Mouse (Mus musculus) CH12.LX (cell line): ENCODE measurements around the gene P4ha2. TPM values are rescaled to one million over a fixed set of nuclear protein-coding genes. Genes with fewer than 3 reads are reported as not detected.

Experiments used
- DNase-seq: peaks from one replicate; pipeline ENCODE4 v3.0.0-alpha.2; 2013; ENCODE audit errors: extremely low read depth
- H3K27ac ChIP-seq: 2 replicates; pipeline ENCODE4 v1.5.1; 2012; ENCODE audit warnings: low read depth, mild to moderate bottlenecking, control low read depth, moderate library complexity; ENCODE audit not compliant: insufficient read depth
- H3K27me3 ChIP-seq: replicated peaks from 2 replicates; pipeline ENCODE3; 2012; ENCODE audit warnings: inconsistent platforms
- H3K36me3 ChIP-seq, 2 experiments: replicated peaks in 1 of 2; 2 replicates each; pipeline versions ENCODE3 to v1.6.1; 2012; ENCODE audit warnings: inconsistent platforms in 1 of 2, low read length in 1 of 2, mild to moderate bottlenecking in 1 of 2, mixed read lengths in 1 of 2, moderate library complexity in 1 of 2; ENCODE audit not compliant: control insufficient read depth in 1 of 2, insufficient read depth in 1 of 2
- H3K4me1 ChIP-seq, 2 experiments: 2 replicates each; pipeline ENCODE4 v1.6.1; 2012; ENCODE audit warnings: inconsistent platforms in 1 of 2, moderate library complexity in 1 of 2; ENCODE audit not compliant: insufficient read depth in 2 of 2, control insufficient read depth in 1 of 2
- H3K4me2 ChIP-seq: 2 replicates; pipeline ENCODE4 v1.6.1; 2012; ENCODE audit warnings: low read depth, mild to moderate bottlenecking, control low read depth; ENCODE audit not compliant: poor library complexity, insufficient read depth, severe bottlenecking
- H3K4me3 ChIP-seq, 3 experiments: fragments of 150-350 bp in 1 of 3; sonication (generic) in 1 of 3; replicated peaks in 1 of 3; 2 replicates each; pipeline versions ENCODE3 to v1.5.1; 2011 to 2012; ENCODE audit warnings: low read depth in 2 of 3, low read length in 2 of 3, mild to moderate bottlenecking in 2 of 3, moderate library complexity in 2 of 3, control low read depth in 1 of 3, improper control_type of control experiment in 1 of 3, inconsistent platforms in 1 of 3, mixed read lengths in 1 of 3; ENCODE audit not compliant: poor library complexity in 1 of 3
- H3K79me2 ChIP-seq: replicated peaks from 2 replicates; pipeline ENCODE4 v1.6.1; 2012; ENCODE audit warnings: mild to moderate bottlenecking, moderate library complexity; ENCODE audit not compliant: control insufficient read depth, poor library complexity, insufficient read depth, severe bottlenecking; ENCODE audit errors: extremely low read depth
- H3K9ac ChIP-seq: 2 replicates; pipeline ENCODE4 v1.6.1; 2012; ENCODE audit warnings: low read depth, mild to moderate bottlenecking, control low read depth, moderate library complexity; ENCODE audit not compliant: insufficient read depth
- H3K9me3 ChIP-seq: replicated peaks from 2 replicates; pipeline ENCODE3; 2012; ENCODE audit warnings: low read length, inconsistent platforms, mixed read lengths
- BHLHE40 ChIP-seq: IDR thresholded peaks from 2 replicates; pipeline ENCODE4 v1.6.1; 2011; ENCODE audit warnings: mild to moderate bottlenecking, low read depth, low read length, improper control_type of control experiment
- CHD1 ChIP-seq: IDR thresholded peaks from 2 replicates; pipeline ENCODE4 v1.6.1; 2012; ENCODE audit warnings: low read depth, low read length, improper control_type of control experiment, inconsistent platforms
- CHD2 ChIP-seq: IDR thresholded peaks from 2 replicates; pipeline ENCODE4 v1.6.1; 2011; ENCODE audit warnings: low read length, improper control_type of control experiment
- CTCF ChIP-seq, 2 experiments: IDR thresholded peaks in 1 of 2; conservative IDR thresholded peaks in 1 of 2; 2 replicates each; pipeline ENCODE4 v1.5.1; 2011 to 2012; ENCODE audit warnings: low read depth in 2 of 2, low read length in 2 of 2, improper control_type of control experiment in 1 of 2, inconsistent platforms in 1 of 2, mild to moderate bottlenecking in 1 of 2, moderate library complexity in 1 of 2
- ELF1 ChIP-seq: IDR thresholded peaks from 2 replicates; pipeline ENCODE4 v1.6.1; 2014; ENCODE audit warnings: low read depth, mild to moderate bottlenecking, inconsistent platforms, low read length, improper control_type of control experiment
- EP300 ChIP-seq: IDR thresholded peaks from 2 replicates; pipeline ENCODE4 v1.6.1; 2011; ENCODE audit warnings: low read length, improper control_type of control experiment
- ETS1 ChIP-seq: conservative IDR thresholded peaks from 2 replicates; pipeline ENCODE4 v1.6.1; 2012; ENCODE audit warnings: low read depth, mild to moderate bottlenecking, inconsistent platforms, low read length, improper control_type of control experiment, moderate library complexity
- GABPA ChIP-seq: IDR thresholded peaks from 2 replicates; pipeline ENCODE4 v1.6.1; 2012; ENCODE audit warnings: low read depth, low read length, improper control_type of control experiment, inconsistent platforms; ENCODE audit not compliant: insufficient replicate concordance
- HCFC1 ChIP-seq: IDR thresholded peaks from 2 replicates; pipeline ENCODE4 v1.6.1; 2012; ENCODE audit warnings: low read depth, mild to moderate bottlenecking, inconsistent platforms, low read length, improper control_type of control experiment
- IRF4 ChIP-seq: IDR thresholded peaks from 2 replicates; pipeline ENCODE4 v1.6.1; 2014; ENCODE audit warnings: low read depth, mild to moderate bottlenecking, inconsistent platforms, low read length, improper control_type of control experiment
- JUN ChIP-seq: IDR thresholded peaks from 2 replicates; pipeline ENCODE4 v1.6.1; 2011; ENCODE audit warnings: low read depth, mild to moderate bottlenecking, low read length, improper control_type of control experiment, moderate library complexity; ENCODE audit not compliant: insufficient read depth
- JUND ChIP-seq: conservative IDR thresholded peaks from 2 replicates; pipeline ENCODE4 v1.6.1; 2011; ENCODE audit warnings: low read depth, low read length, improper control_type of control experiment
- KAT2A ChIP-seq: IDR thresholded peaks from 2 replicates; pipeline ENCODE4 v1.6.1; 2012; ENCODE audit warnings: low read length, improper control_type of control experiment, inconsistent platforms; ENCODE audit not compliant: insufficient replicate concordance
- MAFK ChIP-seq: IDR thresholded peaks from 2 replicates; pipeline ENCODE4 v1.6.1; 2011; ENCODE audit warnings: low read length, improper control_type of control experiment; ENCODE audit not compliant: insufficient replicate concordance
- MAZ ChIP-seq: IDR thresholded peaks from 2 replicates; pipeline ENCODE4 v1.6.1; 2012; ENCODE audit warnings: low read depth, mild to moderate bottlenecking, inconsistent platforms, low read length, improper control_type of control experiment, moderate library complexity
- MEF2A ChIP-seq: IDR thresholded peaks from 2 replicates; pipeline ENCODE4 v1.6.1; 2014; ENCODE audit warnings: low read depth, mild to moderate bottlenecking, inconsistent platforms, low read length, improper control_type of control experiment, borderline replicate concordance
- MXI1 ChIP-seq: IDR thresholded peaks from 2 replicates; pipeline ENCODE4 v1.6.1; 2011; ENCODE audit warnings: mild to moderate bottlenecking, low read depth, low read length, improper control_type of control experiment
- MYC ChIP-seq: IDR thresholded peaks from 2 replicates; pipeline ENCODE4 v1.6.1; 2011; ENCODE audit warnings: low read depth, mild to moderate bottlenecking, improper control_type of control experiment, low read length
- NELFE ChIP-seq: IDR thresholded peaks from 2 replicates; pipeline ENCODE4 v1.6.1; 2011; ENCODE audit warnings: low read depth, low read length, improper control_type of control experiment
- NRF1 ChIP-seq: IDR thresholded peaks from 2 replicates; pipeline ENCODE4 v1.6.1; 2014; ENCODE audit warnings: low read depth, mild to moderate bottlenecking, inconsistent platforms, low read length, improper control_type of control experiment, moderate library complexity
- PAX5 ChIP-seq: IDR thresholded peaks from 2 replicates; pipeline ENCODE4 v1.6.1; 2012; ENCODE audit warnings: low read length, inconsistent platforms, mixed read lengths
- POLR2A ChIP-seq: IDR thresholded peaks from 2 replicates; pipeline ENCODE4 v1.6.1; 2011; ENCODE audit warnings: low read depth, mild to moderate bottlenecking, improper control_type of control experiment, low read length
- POLR2AphosphoS2 ChIP-seq: IDR thresholded peaks from 2 replicates; pipeline ENCODE4 v1.6.1; 2011; ENCODE audit warnings: low read depth, low read length, improper control_type of control experiment
- RCOR1 ChIP-seq: conservative IDR thresholded peaks from 2 replicates; pipeline ENCODE4 v1.6.1; 2012; ENCODE audit warnings: low read depth, mild to moderate bottlenecking, inconsistent platforms, low read length, improper control_type of control experiment
- SIN3A ChIP-seq: IDR thresholded peaks from 2 replicates; pipeline ENCODE4 v1.6.1; 2012; ENCODE audit warnings: low read length, improper control_type of control experiment, inconsistent platforms
- SMC3 ChIP-seq: IDR thresholded peaks from 2 replicates; pipeline ENCODE4 v1.6.1; 2011; ENCODE audit warnings: low read depth, low read length, improper control_type of control experiment
- TBP ChIP-seq: conservative IDR thresholded peaks from 2 replicates; pipeline ENCODE4 v1.6.1; 2011; ENCODE audit warnings: low read depth, low read length, improper control_type of control experiment
- TCF12 ChIP-seq: IDR thresholded peaks from 2 replicates; pipeline ENCODE4 v1.6.1; 2014; ENCODE audit warnings: low read depth, mild to moderate bottlenecking, inconsistent platforms, low read length, improper control_type of control experiment
- UBTF ChIP-seq: IDR thresholded peaks from 2 replicates; pipeline ENCODE4 v1.6.1; 2012; ENCODE audit warnings: low read depth, mild to moderate bottlenecking, inconsistent platforms, low read length, improper control_type of control experiment, moderate library complexity
- USF2 ChIP-seq: conservative IDR thresholded peaks from 2 replicates; pipeline ENCODE4 v1.6.1; 2011; ENCODE audit warnings: low read depth, low read length, improper control_type of control experiment
- ZC3H11A ChIP-seq: IDR thresholded peaks from 2 replicates; pipeline ENCODE4 v1.6.1; 2012; ENCODE audit warnings: low read depth, mild to moderate bottlenecking, inconsistent platforms, low read length, improper control_type of control experiment
- ZKSCAN1 ChIP-seq: IDR thresholded peaks from 2 replicates; pipeline ENCODE4 v1.6.1; 2012; ENCODE audit warnings: low read depth, inconsistent platforms, low read length, improper control_type of control experiment, borderline replicate concordance
- ZMIZ1 ChIP-seq: IDR thresholded peaks from 2 replicates; pipeline ENCODE4 v1.6.1; 2012; ENCODE audit warnings: low read depth, mild to moderate bottlenecking, inconsistent platforms, low read length, improper control_type of control experiment
- ZNF384 ChIP-seq: IDR thresholded peaks from 2 replicates; pipeline ENCODE4 v1.6.1; 2012; ENCODE audit warnings: low read depth, low read length, improper control_type of control experiment, inconsistent platforms
- dilution Hi-C: fragments of 300-500 bp; cut with MboI; formaldehyde crosslinking; loops from 2 replicates; pipeline ENCODE4 v1.14.3; 2020; ENCODE audit warnings: low sequenced_read_pairs; ENCODE audit not compliant: extremely low pct_unique_long_range_greater_than_20kb, extremely low pct_ligation_motif_present
- in situ Hi-C: fragments of 300-500 bp; cut with MboI; formaldehyde crosslinking; loops from 3 replicates; pipeline ENCODE4 v1.14.3; 2019; ENCODE audit warnings: low sequenced_read_pairs, low pct_ligation_motif_present, low pct_unique_long_range_greater_than_20kb, mixed read lengths
- polyA plus RNA-seq: library from polyadenylated mRNA; unstranded; fragments of >175 nt; gene quantifications from 2 replicates; pipeline ENCODE4 v1.2.1, GENCODE M21; 2012; ENCODE audit warnings: low read depth; ENCODE audit not compliant: insufficient read length
- total RNA-seq, 2 experiments: library from RNA; depleted of rRNA; stranded (reverse); fragments of 300-350 nt in 1 of 2; fragments of >200 nt in 1 of 2; gene quantifications; 2 replicates each; pipeline ENCODE4 v1.2.3; 2012 to 2014

Gene P4ha2
- total and polyA plus RNA-seq, 3 experiments = 3.6 to 10.0 (median 7.9) TPM

- peak; percentile 38; the same call in 1 of the 2 replicates for TF ChIP-seq MAZ
- TF ChIP-seq RCOR1 = no peak; the same call in none of the 2 replicates
- TF ChIP-seq SMC3 = peak; percentile 51
- TF ChIP-seq PAX5 = no peak
- TF ChIP-seq ZNF384 = no peak
- TF ChIP-seq MYC = peak; percentile 78
- TF ChIP-seq IRF4 = peak; percentile 93
- TF ChIP-seq EP300 = peak; percentile 94
- no peak for TF ChIP-seq POLR2AphosphoS2
- TF ChIP-seq UBTF = no peak
- TF ChIP-seq USF2 = no peak
- TF ChIP-seq NELFE = no peak
- TF ChIP-seq ZKSCAN1 = no peak
- no peak for TF ChIP-seq NRF1
Observed at GRCm38 (mm10) chr11:54145990-54146389, 46.1 kb downstream of the P4ha2 start (continued).

- peaks cover 36 to 66% of the 10 kb centered on the region in 2 experiments for H3K4me1 ChIP-seq
- no peaks in the 10 kb centered on the region for H3K79me2 ChIP-seq
- peaks cover 10% of the 10 kb centered on the region for H3K9me3 ChIP-seq
- dilution Hi-C loops = no loop called here
- no peak overlapping the region for H3K4me3 ChIP-seq
- H3K27me3 ChIP-seq = no peaks in the 10 kb centered on the region
- peak overlapping the region; percentile 6 for H3K4me2 ChIP-seq
- peak overlapping the region; percentile 91 for H3K27ac ChIP-seq
- in situ Hi-C loops = loop anchor here (5.0 kb wide), 2 partner anchors 37 to 67 kb away; no protein-coding TSS in a partner anchor
- DNase-seq = peak; percentile 94
- no peaks in the 10 kb centered on the region for H3K36me3 ChIP-seq
- H3K9ac ChIP-seq = peak overlapping the region; percentile 12
- TF ChIP-seq SMC3 (peak; percentile 11; the same call in 1 of the 2 replicates), TBP (no peak), ZC3H11A (no peak), POLR2A (0 out of 2 replicates have a peak, but pooled peaks have one; percentile 24), MXI1 (peak; percentile 43; the same call in 1 of the 2 replicates), HCFC1 (peak; percentile 60), NELFE (no peak), ETS1 (peak; percentile 99), POLR2AphosphoS2 (no peak), GABPA (no peak), CTCF (conservative IDR thresholded peaks at IDR 0.05 in 1 of 2, IDR thresholded peaks at IDR 0.05 in 1 of 2; ENCODE audit: low read depth in 2 of 2, low read length in 2 of 2) (no peak), MAFK (peak; percentile 67; the same call in 1 of the 2 replicates), USF2 (no peak), ZMIZ1 (no peak), EP300 (peak; percentile 98), JUN (peak; percentile 97), ZNF384 (peak; percentile 81), JUND (peak; percentile 96), TCF12 (peak; percentile 94), CHD1 (no peak), MYC (peak; percentile 93), PAX5 (no peak), RCOR1 (peak; percentile 80; the same call in 1 of the 2 replicates), IRF4 (peak; percentile 97), ELF1 (peak; percentile 41), ZKSCAN1 (no peak), NRF1 (peak; percentile 84), BHLHE40 (peak; percentile 96), CHD2 (peak; percentile 54; the same call in 1 of the 2 replicates), KAT2A (no peak), MEF2A (peak; percentile 99), SIN3A (peak; percentile 86; the same call in 1 of the 2 replicates)
Observed at GRCm38 (mm10) chr11:54149791-54150465, 50.0 kb downstream of the P4ha2 start.
